Mouse (Mus musculus): Measurements from ENCODE around the gene Ppm1b. TPM values are rescaled to one million over a fixed set of nuclear protein-coding genes. Genes with fewer than 3 reads are reported as not detected.

Gene Ppm1b
- polyA plus RNA-seq, 1 experiment from 2014 or later, result 100 TPM

DNA sequence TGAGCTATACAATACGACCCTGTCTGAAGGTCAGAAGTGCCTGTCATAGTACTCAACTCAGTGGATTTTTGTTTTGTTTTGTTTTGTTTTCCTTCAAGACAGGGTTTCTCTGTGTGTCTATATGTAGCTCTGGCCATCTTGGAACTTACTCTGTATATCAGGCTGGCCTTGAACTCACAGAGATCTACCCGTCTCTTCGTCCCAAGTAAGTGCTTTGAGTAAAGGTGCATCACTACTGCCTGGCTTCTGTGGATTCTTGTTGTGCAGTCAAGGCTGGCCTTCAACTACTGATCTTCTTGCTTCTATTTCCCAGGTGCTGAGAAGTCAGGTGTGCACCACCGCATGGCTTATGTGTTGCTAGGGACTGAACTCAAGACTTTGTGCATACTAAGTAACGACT lies 4.0 kb upstream of the Ppm1b start:
- no peak overlapping the region for H3K4me2 ChIP-seq (ENCODE audit: low read depth)
- no peaks in the 10 kb centered on the region for H3K27me3 ChIP-seq (ENCODE audit: control insufficient read depth, insufficient read depth, low read length)
- no peak overlapping the region for H3K4me3 ChIP-seq (ENCODE audit: low read depth, low read length)
- WGBS, result 92% methylated on average over 5 of the region's 5 CpGs
- no peaks in the 10 kb centered on the region for H3K36me3 ChIP-seq (ENCODE audit: control insufficient read depth, insufficient read depth, low read length)
- no peak overlapping the region for H3K9ac ChIP-seq (ENCODE audit: low read length)
- no peak for ATAC-seq (ENCODE audit: insufficient read depth, low FRiP score, low TSS enrichment)
- H3K27ac ChIP-seq (ENCODE audit: low read depth, low read length), result no peak overlapping the region
- no peaks in the 10 kb centered on the region for H3K9me3 ChIP-seq (ENCODE audit: control insufficient read depth, low read length)
- DNase-seq (ENCODE audit: low spot score), result no peak
- no peaks in the 10 kb centered on the region for H3K4me1 ChIP-seq (ENCODE audit: control insufficient read depth, insufficient read depth, low read length)

DNA sequence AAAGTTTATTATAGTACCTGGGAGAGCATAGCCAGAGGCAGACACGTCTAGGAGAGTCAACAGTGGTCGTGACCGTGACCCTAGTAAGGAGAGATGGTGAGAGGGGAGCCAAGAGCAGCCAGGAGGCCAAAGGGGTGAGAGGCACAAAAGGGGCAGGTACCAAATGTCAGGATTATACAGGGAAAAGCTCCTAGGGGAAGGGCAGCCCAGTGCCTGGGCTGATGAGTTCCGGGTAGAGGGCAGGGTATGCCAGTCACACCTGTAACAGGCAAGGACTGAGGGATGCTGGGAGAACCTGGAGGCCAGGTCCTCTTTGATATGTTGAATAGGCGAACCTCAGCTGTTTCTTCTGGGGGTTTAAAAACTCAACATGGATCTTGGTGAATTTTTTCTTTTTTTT lies 2.8 kb upstream of the Ppm1b start:
- no peak overlapping the region for H3K4me2 ChIP-seq (ENCODE audit: low read depth)
- no peak overlapping the region for H3K9ac ChIP-seq (ENCODE audit: low read length)
- DNase-seq (ENCODE audit: low spot score) (no peak), ATAC-seq (ENCODE audit: insufficient read depth, low FRiP score, low TSS enrichment) (no peak)
- no peaks in the 10 kb centered on the region for H3K4me1 ChIP-seq (ENCODE audit: control insufficient read depth, insufficient read depth, low read length)
- H3K4me3 ChIP-seq (ENCODE audit: low read depth, low read length), result no peak overlapping the region
- no peaks in the 10 kb centered on the region for H3K27me3 ChIP-seq (ENCODE audit: control insufficient read depth, insufficient read depth, low read length)
- H3K27ac ChIP-seq (ENCODE audit: low read depth, low read length), result no peak overlapping the region
- WGBS, result 82% methylated on average over 5 of the region's 5 CpGs
- no peaks in the 10 kb centered on the region for H3K36me3 ChIP-seq (ENCODE audit: control insufficient read depth, insufficient read depth, low read length)
- H3K9me3 ChIP-seq (ENCODE audit: control insufficient read depth, low read length), result no peaks in the 10 kb centered on the region

DNA sequence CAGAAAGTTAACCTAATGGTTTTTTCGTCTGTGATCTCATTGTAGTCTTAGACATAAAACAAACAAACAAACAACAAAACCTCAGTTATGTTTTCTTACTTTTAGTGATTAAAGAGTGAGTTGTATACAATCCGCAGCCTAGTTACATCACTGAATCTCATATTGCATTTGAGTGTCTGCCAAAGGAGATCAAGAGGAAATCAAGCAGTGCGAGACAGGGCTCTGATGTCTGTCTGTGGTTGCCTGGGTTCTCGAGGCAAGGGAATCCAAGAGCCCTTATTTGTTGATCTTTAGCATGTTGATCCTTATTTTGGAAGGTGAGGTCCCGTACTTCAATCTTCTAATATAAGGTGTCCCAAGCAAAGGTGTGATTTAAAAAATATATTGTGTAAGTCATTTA lies 1.7 kb upstream of the Ppm1b start:
- Histone ChIP-seq H3K4me1 (ENCODE audit: control insufficient read depth, insufficient read depth, low read length) (peaks cover 9% of the 10 kb centered on the region), H3K27me3 (ENCODE audit: control insufficient read depth, insufficient read depth, low read length) (no peaks in the 10 kb centered on the region), H3K36me3 (ENCODE audit: control insufficient read depth, insufficient read depth, low read length) (no peaks in the 10 kb centered on the region), H3K9me3 (ENCODE audit: control insufficient read depth, low read length) (no peaks in the 10 kb centered on the region), H3K27ac (ENCODE audit: low read depth, low read length) (no peak overlapping the region), H3K4me3 (ENCODE audit: low read depth, low read length) (no peak overlapping the region), H3K4me2 (ENCODE audit: low read depth) (no peak overlapping the region), H3K9ac (ENCODE audit: low read length) (no peak overlapping the region)
- ATAC-seq (ENCODE audit: insufficient read depth, low FRiP score, low TSS enrichment), result no peak
- no peak for DNase-seq (ENCODE audit: low spot score)
- 95% methylated on average over 5 of the region's 5 CpGs for WGBS

DNA sequence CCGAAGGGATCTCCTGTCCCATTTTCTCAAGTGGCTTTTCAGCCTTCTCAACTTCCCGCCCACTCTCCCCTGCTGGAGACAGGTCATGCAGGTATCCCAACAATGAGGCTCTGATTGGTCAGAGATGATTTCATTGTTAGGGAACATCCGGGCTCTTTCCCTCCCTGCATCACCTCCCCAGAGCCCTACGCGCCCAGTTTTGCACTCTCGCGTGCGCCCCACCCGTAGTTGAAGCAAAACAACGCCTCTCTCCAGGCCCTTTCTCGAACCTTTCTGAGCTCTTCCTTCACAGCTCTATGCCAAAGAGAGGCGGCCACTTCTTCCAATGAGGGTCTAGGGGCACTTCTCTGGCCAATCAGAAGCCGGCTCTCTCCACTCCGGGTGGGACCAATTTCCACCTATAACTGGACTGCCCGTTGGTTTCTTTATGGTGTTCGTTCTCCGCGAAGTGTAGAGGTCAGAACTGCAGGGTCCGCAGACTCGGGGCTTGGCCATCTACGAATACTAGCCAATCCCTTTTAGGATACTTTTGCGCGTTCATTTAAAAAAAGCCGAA lies 468 bp downstream of the Ppm1b start:
- DNase-seq (ENCODE audit: low spot score) (peak; percentile 91), ATAC-seq (ENCODE audit: insufficient read depth, low FRiP score, low TSS enrichment) (peak; percentile 90)
- under 1% methylated on average over 24 of the region's 24 CpGs for WGBS
- H3K9ac ChIP-seq (ENCODE audit: low read length), result no peak overlapping the region
- no peaks in the 10 kb centered on the region for H3K27me3 ChIP-seq (ENCODE audit: control insufficient read depth, insufficient read depth, low read length)
- H3K4me1 ChIP-seq (ENCODE audit: control insufficient read depth, insufficient read depth, low read length), result peaks cover 16% of the 10 kb centered on the region
- H3K36me3 ChIP-seq (ENCODE audit: control insufficient read depth, insufficient read depth, low read length), result no peaks in the 10 kb centered on the region
- peak overlapping the region; percentile 39 for H3K4me2 ChIP-seq (ENCODE audit: low read depth)
- peak overlapping the region; percentile 65 for H3K27ac ChIP-seq (ENCODE audit: low read depth, low read length)
- no peaks in the 10 kb centered on the region for H3K9me3 ChIP-seq (ENCODE audit: control insufficient read depth, low read length)
- H3K4me3 ChIP-seq (ENCODE audit: low read depth, low read length), result peak overlapping the region; percentile 99

DNA sequence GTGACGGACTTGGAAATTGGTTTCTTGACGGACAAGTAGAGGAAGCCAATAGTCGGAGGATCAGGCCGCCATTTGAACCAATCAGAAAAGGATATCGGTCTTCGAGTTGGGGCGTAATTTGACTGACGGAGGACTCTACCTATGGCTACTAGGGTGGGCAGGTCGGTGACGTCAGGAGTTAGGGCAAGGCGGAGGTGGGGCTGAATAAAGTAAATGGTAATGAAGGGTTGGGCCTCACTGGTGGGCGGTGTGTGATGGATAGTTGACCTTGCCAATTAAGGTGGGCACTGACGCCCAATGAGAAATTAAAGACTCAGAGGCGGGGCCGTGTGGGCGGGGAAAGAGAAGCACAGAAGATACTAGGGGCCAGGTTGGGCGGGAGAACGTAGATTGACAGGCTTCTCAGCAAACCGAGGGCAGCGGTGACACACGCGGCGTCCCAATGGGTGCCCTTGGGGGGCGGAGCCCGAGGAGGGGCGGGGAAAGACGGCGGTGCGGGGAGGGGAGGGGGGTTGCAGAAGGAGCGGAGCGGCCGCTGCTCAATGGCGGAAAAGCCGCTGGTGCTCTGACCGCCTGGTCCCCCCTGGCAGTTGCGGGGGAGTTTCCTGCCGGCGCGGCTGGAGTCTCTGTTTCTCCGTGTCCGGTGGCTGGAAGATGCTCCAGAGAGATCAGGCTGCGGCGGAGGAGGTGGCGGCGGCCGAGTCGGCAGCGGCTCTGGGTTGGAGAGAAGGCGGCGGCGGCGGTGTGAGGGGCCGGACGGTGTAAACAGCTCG lies 1.1 kb downstream of the Ppm1b start:
- Histone ChIP-seq H3K27ac (ENCODE audit: low read depth, low read length) (peak overlapping the region; percentile 87), H3K36me3 (ENCODE audit: control insufficient read depth, insufficient read depth, low read length) (no peaks in the 10 kb centered on the region), H3K9me3 (ENCODE audit: control insufficient read depth, low read length) (no peaks in the 10 kb centered on the region), H3K4me2 (ENCODE audit: low read depth) (peak overlapping the region; percentile 57), H3K4me3 (ENCODE audit: low read depth, low read length) (peak overlapping the region; percentile 99), H3K27me3 (ENCODE audit: control insufficient read depth, insufficient read depth, low read length) (no peaks in the 10 kb centered on the region), H3K9ac (ENCODE audit: low read length) (peak overlapping the region; percentile 95), H3K4me1 (ENCODE audit: control insufficient read depth, insufficient read depth, low read length) (peaks cover 16% of the 10 kb centered on the region)
- WGBS, result 0% methylated on average over 49 of the region's 55 CpGs
- DNase-seq (ENCODE audit: low spot score) (peak; percentile 99), ATAC-seq (ENCODE audit: insufficient read depth, low FRiP score, low TSS enrichment) (peak; percentile 99)

DNA sequence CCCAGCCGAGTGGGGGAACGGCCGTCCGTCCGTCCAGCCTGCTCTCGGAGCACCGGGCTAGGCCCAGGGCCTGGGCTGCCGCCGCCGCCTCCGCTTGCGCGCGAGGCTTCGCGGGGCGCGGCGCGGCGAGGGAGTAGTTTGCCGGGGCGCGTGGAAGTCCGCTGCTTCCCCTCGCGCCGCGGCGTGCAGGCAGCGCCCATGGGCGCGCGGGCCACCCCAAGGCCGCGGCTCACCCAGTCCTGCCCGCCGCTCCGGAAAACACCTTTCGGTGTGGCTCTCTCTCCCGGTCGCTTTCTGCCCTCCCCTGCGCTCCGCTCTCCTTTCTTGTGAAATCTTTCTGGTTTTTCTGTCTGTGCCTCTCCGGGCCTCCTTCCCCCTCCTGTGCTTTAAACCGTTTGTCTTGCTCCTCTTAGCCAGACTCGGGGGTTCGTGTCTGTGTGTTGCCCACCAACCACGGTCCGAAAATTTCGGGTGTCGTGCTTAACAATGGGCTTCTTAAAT lies 1.9 kb downstream of the Ppm1b start:
- ATAC-seq (ENCODE audit: insufficient read depth, low FRiP score, low TSS enrichment), result no peak
- Histone ChIP-seq H3K9ac (ENCODE audit: low read length) (peak overlapping the region; percentile 95), H3K4me3 (ENCODE audit: low read depth, low read length) (peak overlapping the region; percentile 99), H3K9me3 (ENCODE audit: control insufficient read depth, low read length) (no peaks in the 10 kb centered on the region), H3K27me3 (ENCODE audit: control insufficient read depth, insufficient read depth, low read length) (no peaks in the 10 kb centered on the region), H3K4me2 (ENCODE audit: low read depth) (peak overlapping the region; percentile 57), H3K4me1 (ENCODE audit: control insufficient read depth, insufficient read depth, low read length) (peaks cover 16% of the 10 kb centered on the region), H3K36me3 (ENCODE audit: control insufficient read depth, insufficient read depth, low read length) (no peaks in the 10 kb centered on the region), H3K27ac (ENCODE audit: low read depth, low read length) (peak overlapping the region; percentile 87)
- peak; percentile 53 for DNase-seq (ENCODE audit: low spot score)
- WGBS, result 0% methylated on average over 51 of the region's 52 CpGs

DNA sequence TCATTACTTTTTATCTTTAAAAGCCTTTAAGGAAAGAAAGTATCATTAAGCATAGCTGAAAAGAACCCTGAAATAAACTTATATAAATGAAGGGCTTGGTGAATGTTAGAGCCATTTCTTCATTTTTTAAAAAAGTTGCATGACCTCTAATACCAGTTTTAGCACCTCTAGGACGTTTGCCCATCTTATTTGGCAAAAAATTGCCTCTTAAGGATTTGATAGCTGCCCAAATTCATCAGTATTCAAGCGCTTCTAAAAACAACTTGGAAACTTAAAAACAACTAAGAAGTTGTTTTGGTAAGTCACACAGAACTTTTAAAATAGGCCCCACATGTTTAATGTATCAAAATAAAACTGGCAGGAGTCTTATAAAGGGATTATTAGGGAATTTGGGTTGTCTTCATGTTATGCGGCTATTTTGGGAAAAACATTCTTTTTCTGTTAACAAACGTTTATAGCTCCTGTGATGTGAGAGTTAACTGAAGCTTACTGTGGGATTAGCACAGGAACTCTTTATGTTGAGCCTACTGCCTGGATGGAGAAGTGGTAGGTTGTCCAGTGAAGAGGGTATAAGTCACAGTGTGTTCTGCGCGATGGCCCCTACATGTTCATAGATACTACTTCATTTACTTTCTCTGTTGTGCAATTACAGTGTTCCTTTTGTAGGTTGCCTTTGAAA lies 2.6 kb downstream of the Ppm1b start:
- H3K4me1 ChIP-seq (ENCODE audit: control insufficient read depth, insufficient read depth, low read length), result peaks cover 16% of the 10 kb centered on the region
- 41% methylated on average over 6 of the region's 6 CpGs for WGBS
- no peak overlapping the region; the same call in 1 of the 2 replicates for H3K9ac ChIP-seq (ENCODE audit: low read length)
- no peaks in the 10 kb centered on the region for H3K27me3 ChIP-seq (ENCODE audit: control insufficient read depth, insufficient read depth, low read length)
- DNase-seq (ENCODE audit: low spot score) (no peak), ATAC-seq (ENCODE audit: insufficient read depth, low FRiP score, low TSS enrichment) (no peak)
- no peaks in the 10 kb centered on the region for H3K36me3 ChIP-seq (ENCODE audit: control insufficient read depth, insufficient read depth, low read length)
- H3K9me3 ChIP-seq (ENCODE audit: control insufficient read depth, low read length), result no peaks in the 10 kb centered on the region
- peak overlapping the region; percentile 57 for H3K4me2 ChIP-seq (ENCODE audit: low read depth)
- no peak overlapping the region for H3K27ac ChIP-seq (ENCODE audit: low read depth, low read length)
- peak overlapping the region; percentile 99 for H3K4me3 ChIP-seq (ENCODE audit: low read depth, low read length)

DNA sequence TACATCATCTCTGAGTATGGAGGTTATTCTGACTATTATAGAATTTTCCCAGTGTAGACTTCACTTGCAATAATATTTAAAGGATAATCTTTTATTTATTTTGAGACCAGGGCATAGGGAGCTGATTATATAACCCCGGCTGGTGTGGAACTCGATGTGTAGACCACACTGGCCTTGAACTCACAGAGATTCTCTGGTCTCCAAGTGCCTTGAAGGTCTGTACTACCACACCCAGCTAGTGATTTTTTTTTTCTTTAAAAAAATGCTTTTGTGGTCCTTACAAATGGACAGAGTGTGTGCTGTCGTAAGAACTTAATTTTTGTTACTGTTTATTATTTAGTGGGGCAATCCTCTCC lies 3.1 kb downstream of the Ppm1b start:
- Histone ChIP-seq H3K9me3 (ENCODE audit: control insufficient read depth, low read length) (no peaks in the 10 kb centered on the region), H3K27ac (ENCODE audit: low read depth, low read length) (no peak overlapping the region), H3K4me1 (ENCODE audit: control insufficient read depth, insufficient read depth, low read length) (peaks cover 16% of the 10 kb centered on the region), H3K36me3 (ENCODE audit: control insufficient read depth, insufficient read depth, low read length) (no peaks in the 10 kb centered on the region), H3K27me3 (ENCODE audit: control insufficient read depth, insufficient read depth, low read length) (no peaks in the 10 kb centered on the region), H3K4me2 (ENCODE audit: low read depth) (peak overlapping the region; percentile 57), H3K9ac (ENCODE audit: low read length) (no peak overlapping the region), H3K4me3 (ENCODE audit: low read depth, low read length) (peak overlapping the region; percentile 99)
- WGBS, result 57% methylated on average over 3 of the region's 3 CpGs
- ATAC-seq (ENCODE audit: insufficient read depth, low FRiP score, low TSS enrichment) (no peak), DNase-seq (ENCODE audit: low spot score) (no peak)

All from neural tube, embryonic 11.5 days (tissue).